Mouse (Mus musculus) kidney, postnatal 0 days (tissue): ENCODE measurements at regions not wholly inside any gene's neighbourhood (a gene's known extent, or its start where the extent isn't known, plus 50 kb on each side); places are given as distances from the start of the nearest gene placed in this dataset.

Experiments
- ATAC-seq: fragments of 200-750 bp; cut with Nextera tagmentation; replicated peaks from 2 replicates; pipeline ENCODE4 v1.8.0; 2017; ENCODE audit warnings: low read depth, moderate number of reproducible peaks, moderate TSS enrichment, moderate library complexity; ENCODE audit not compliant: low FRiP score
- DNase-seq: peaks from one replicate; pipeline ENCODE4 v3.0.0-alpha.2; 2016; ENCODE audit warnings: low spot score
- H3K27ac ChIP-seq: fragments of 300-500 bp; sonication (generic); 2 replicates; pipeline ENCODE4 v1.5.1; 2014; ENCODE audit warnings: mild to moderate bottlenecking
- H3K27me3 ChIP-seq: fragments of 300-500 bp; sonication (generic); 2 replicates; pipeline ENCODE4 v1.6.1; 2014; ENCODE audit warnings: low read length, mixed read lengths; ENCODE audit not compliant: insufficient read depth
- H3K36me3 ChIP-seq: fragments of 300-500 bp; sonication (generic); 2 replicates; pipeline ENCODE4 v1.6.1; 2014; ENCODE audit warnings: low read length, mixed read lengths; ENCODE audit not compliant: insufficient read depth
- H3K4me1 ChIP-seq: fragments of 300-500 bp; sonication (generic); replicated peaks from 2 replicates; pipeline ENCODE4 v1.6.1; 2014; ENCODE audit warnings: antibody characterized with exemption, low read length, mixed read lengths; ENCODE audit not compliant: insufficient read depth
- H3K4me2 ChIP-seq: fragments of 300-500 bp; sonication (generic); 2 replicates; pipeline ENCODE4 v1.6.1; 2014; ENCODE audit warnings: mild to moderate bottlenecking, low read length, moderate library complexity, mixed read lengths
- H3K4me3 ChIP-seq: fragments of 300-500 bp; sonication (generic); replicated peaks from 2 replicates; pipeline ENCODE4 v1.5.1; 2014; ENCODE audit warnings: low read depth, low read length
- H3K9ac ChIP-seq: fragments of 300-500 bp; sonication (generic); 2 replicates; pipeline ENCODE4 v1.6.1; 2014; ENCODE audit warnings: low read depth, low read length
- H3K9me3 ChIP-seq: fragments of 300-500 bp; sonication (generic); replicated peaks from 2 replicates; pipeline ENCODE4 v1.6.1; 2016; ENCODE audit warnings: low read length, inconsistent platforms, mixed read lengths
- CTCF ChIP-seq: IDR thresholded peaks from 2 replicates; pipeline ENCODE4 v1.5.1; 2016; ENCODE audit warnings: antibody characterized with exemption, low read depth, mild to moderate bottlenecking, moderate library complexity
- WGBS: fragments of 180-500 bp; shearing (Covaris S2); extraction: QIAGEN DNeasy Blood & Tissue Kit; methylation state at CpG from one replicate; pipeline ENCODE4 v1.1.7; 2014; 5-methylcytosine and 5-hydroxymethylcytosine counted together

- Histone ChIP-seq H3K4me2 (no peak overlapping the region), H3K4me3 (no peak overlapping the region), H3K4me1 (no peaks in the 10 kb centered on the region), H3K27me3 (no peaks in the 10 kb centered on the region), H3K9me3 (no peaks in the 10 kb centered on the region), H3K27ac (no peak overlapping the region), H3K36me3 (no peaks in the 10 kb centered on the region), H3K9ac (no peak overlapping the region)
- no peak for TF ChIP-seq CTCF
- DNase-seq (no peak), ATAC-seq (no peak)
- 84% methylated on average over 9 of the region's 9 CpGs for WGBS
Observed at GRCm38 (mm10) chr16:29001249-29001648, 71.8 kb upstream of the Mb21d2 start.

- no peak overlapping the region for H3K4me3 ChIP-seq
- no peak for TF ChIP-seq CTCF
- WGBS: 91% methylated on average over 4 of the region's 4 CpGs
Observed at GRCm38 (mm10) chr16:28999641-29000040, 70.2 kb upstream of the Mb21d2 start.

GRCm38 (mm10) chr16:28996629-28997028 is 67.2 kb upstream of the Mb21d2 start:
- no peak overlapping the region for H3K27ac ChIP-seq
- no peak overlapping the region for H3K9ac ChIP-seq
- no peak for DNase-seq
- ATAC-seq: no peak
- no peaks in the 10 kb centered on the region for H3K9me3 ChIP-seq
- no peaks in the 10 kb centered on the region for H3K4me1 ChIP-seq
- TF ChIP-seq CTCF: no peak
- 86% methylated on average over 3 of the region's 3 CpGs for WGBS
- H3K36me3 ChIP-seq: no peaks in the 10 kb centered on the region
- H3K4me3 ChIP-seq: no peak overlapping the region
- no peaks in the 10 kb centered on the region for H3K27me3 ChIP-seq
- H3K4me2 ChIP-seq: no peak overlapping the region

More at GRCm38 (mm10) chr16:28999641-29000040, 70.2 kb upstream of the Mb21d2 start:
- Histone ChIP-seq H3K4me1 (no peaks in the 10 kb centered on the region), H3K9ac (no peak overlapping the region), H3K27me3 (no peaks in the 10 kb centered on the region), H3K27ac (no peak overlapping the region), H3K4me2 (no peak overlapping the region), H3K36me3 (no peaks in the 10 kb centered on the region), H3K9me3 (no peaks in the 10 kb centered on the region)
- no peak for DNase-seq
- ATAC-seq: no peak

DNA sequence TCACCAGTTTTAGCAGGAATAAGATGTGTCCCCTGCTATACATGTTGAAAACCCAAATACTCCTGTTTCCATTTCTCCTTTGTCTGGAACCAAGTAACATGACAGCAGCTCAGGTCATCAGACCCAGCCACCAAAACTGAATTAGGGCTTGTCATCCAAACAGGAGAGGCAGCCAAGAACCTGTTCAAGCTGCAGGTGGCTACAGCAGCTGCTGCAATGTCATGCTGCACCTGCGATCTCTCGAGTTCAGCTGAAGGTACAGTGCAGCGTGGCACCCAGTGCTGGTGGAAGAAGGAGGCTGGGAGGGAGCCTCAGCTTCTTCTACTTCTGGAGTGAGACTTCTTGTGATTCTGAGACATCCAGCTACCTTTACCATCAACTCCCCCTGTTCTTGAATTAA is 61.2 kb upstream of the Mb21d2 start:
- Histone ChIP-seq H3K4me3 (no peak overlapping the region), H3K27me3 (no peaks in the 10 kb centered on the region), H3K4me1 (no peaks in the 10 kb centered on the region), H3K9ac (no peak overlapping the region), H3K9me3 (no peaks in the 10 kb centered on the region), H3K4me2 (no peak overlapping the region), H3K36me3 (no peaks in the 10 kb centered on the region), H3K27ac (no peak overlapping the region)
- TF ChIP-seq CTCF: no peak
- DNase-seq: no peak
- WGBS: 85% methylated on average over 3 of the region's 3 CpGs
- no peak for ATAC-seq

DNA sequence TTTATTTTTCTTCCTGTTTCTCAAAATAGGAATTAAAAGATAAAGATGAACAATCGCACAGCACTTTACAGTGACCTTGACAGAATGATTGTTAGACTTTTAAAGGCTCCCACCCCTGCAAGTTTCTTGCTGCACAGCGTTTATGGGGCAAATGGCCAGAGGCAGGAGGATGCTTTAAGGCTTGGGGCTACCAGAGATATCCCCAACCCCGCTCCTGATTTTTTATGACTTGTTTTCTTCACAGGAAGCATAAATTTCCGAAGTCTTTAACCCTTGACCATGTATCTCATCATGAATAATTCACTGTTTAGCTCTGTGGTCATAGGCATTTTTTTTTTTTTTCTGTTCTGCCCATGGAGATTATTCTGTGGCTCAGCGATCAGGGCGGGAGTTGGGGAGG is 55.5 kb upstream of the Mb21d2 start:
- no peak overlapping the region for H3K4me3 ChIP-seq
- DNase-seq: peak; percentile 71
- no peaks in the 10 kb centered on the region for H3K9me3 ChIP-seq
- H3K27me3 ChIP-seq: no peaks in the 10 kb centered on the region
- no peak overlapping the region for H3K9ac ChIP-seq
- no peak overlapping the region for H3K27ac ChIP-seq
- no peaks in the 10 kb centered on the region for H3K4me1 ChIP-seq
- H3K4me2 ChIP-seq: peak overlapping the region; percentile 23; the same call in 1 of the 2 replicates
- no peaks in the 10 kb centered on the region for H3K36me3 ChIP-seq
- WGBS: 19% methylated on average over 6 of the region's 6 CpGs
- no peak for ATAC-seq
- TF ChIP-seq CTCF: no peak

- Histone ChIP-seq H3K27ac (no peak overlapping the region), H3K4me3 (no peak overlapping the region), H3K4me1 (no peaks in the 10 kb centered on the region), H3K9me3 (no peaks in the 10 kb centered on the region), H3K27me3 (no peaks in the 10 kb centered on the region), H3K4me2 (no peak overlapping the region), H3K9ac (no peak overlapping the region), H3K36me3 (no peaks in the 10 kb centered on the region)
- TF ChIP-seq CTCF: no peak
- 83% methylated on average over 7 of the region's 7 CpGs for WGBS
- DNase-seq (peak; percentile 12), ATAC-seq (no peak)
Observed at GRCm38 (mm10) chr16:28982901-28983300, 53.4 kb upstream of the Mb21d2 start.
